Mouse (Mus musculus) macrophage (primary cell): ENCODE measurements around the gene Sez6l2. TPM values are rescaled to one million over a fixed set of nuclear protein-coding genes. Genes with fewer than 3 reads are reported as not detected.
"Not testable (repeated sequence)": the region's sequence is repeated elsewhere in the genome, so short reads cannot be mapped to it uniquely, and the experiment has no call there.

Experiments used
- H3K27ac ChIP-seq: fragments of 350-480 bp; formaldehyde crosslinking; 2 replicates; pipeline ENCODE4 v1.9.0; 2021
- H3K36me3 ChIP-seq: fragments of 350-480 bp; formaldehyde crosslinking; 2 replicates; pipeline ENCODE4 v1.9.0; 2021; ENCODE audit errors: inconsistent target
- H3K4me3 ChIP-seq: fragments of 350-480 bp; formaldehyde crosslinking; 2 replicates; pipeline ENCODE4 v1.9.0; 2021; ENCODE audit errors: inconsistent target
- H3K79me2 ChIP-seq: fragments of 350-480 bp; formaldehyde crosslinking; 2 replicates; pipeline ENCODE4 v1.9.0; 2021; ENCODE audit errors: inconsistent target
- WGBS: methylation state at CpG from one replicate; pipeline ENCODE4 v1.1.7; 2026; ENCODE audit warnings: inconsistent platforms; ENCODE audit not compliant: missing documents; 5-methylcytosine and 5-hydroxymethylcytosine counted together
- polyA plus RNA-seq: library from polyadenylated mRNA; stranded (reverse); fragments of 250-400 nt; gene quantifications from 3 replicates; pipeline ENCODE4 v1.2.4, GENCODE M21; 2018; ENCODE audit warnings: inconsistent platforms
- total RNA-seq, 78 experiments: library from RNA; depleted of rRNA; stranded (reverse); fragments of 250-400 nt; gene quantifications; 1 replicate in 9 of 78; 2 replicates in 24 of 78; 3 replicates in 43 of 78; 4 replicates in 2 of 78; pipeline ENCODE4 v1.2.4; 2018; ENCODE audit warnings: inconsistent platforms in 56 of 78

The Sez6l2 gene
- total RNA-seq (2018; cell fraction: chromatin; rRNA removed), result 10 to 100 TPM in 2 of 26 experiments, 1 to 10 TPM in 21, under 1 TPM in 3; 0.54 to 10.9 (median 5.9) TPM
- total RNA-seq (2018; cell fraction: cytosol; rRNA removed), result 1 to 10 TPM in 18 of 26 experiments, under 1 TPM in 8; 0.61 to 2.9 (median 1.2) TPM
- total RNA-seq (2018; cell fraction: nucleus; rRNA removed), result 1 to 10 TPM in 24 of 26 experiments, under 1 TPM in 2; 0.82 to 9.0 (median 4.5) TPM
- 0.33 to 1.4 TPM (median 1.1 TPM) in 3 replicates for polyA plus RNA-seq

- Histone ChIP-seq H3K79me2 (no peaks in the 10 kb centered on the region), H3K27ac (no peak within 1 kb of the TSS), H3K36me3 (peaks cover 4% of the 10 kb centered on the region), H3K4me3 (no peak within 1 kb of the TSS)
- 2% methylated on average over 42 of the region's 42 CpGs for WGBS
Observed at GRCm38 (mm10) chr7:126949793-126950646, at the start of gene Sez6l2. Sez6l2 (plus strand) TSS chr7:126950563.

GRCm38 (mm10) chr7:126905590-126905989, 44.8 kb upstream of the Sez6l2 start:
- no peak overlapping the region for H3K27ac ChIP-seq
- no peaks in the 10 kb centered on the region for H3K36me3 ChIP-seq
- no peak overlapping the region for H3K4me3 ChIP-seq
- no peaks in the 10 kb centered on the region for H3K79me2 ChIP-seq
- 46% methylated on average over 3 of the region's 3 CpGs for WGBS

GRCm38 (mm10) chr7:126914844-126915243, 35.5 kb upstream of the Sez6l2 start:
- H3K36me3 ChIP-seq, result no peaks in the 10 kb centered on the region
- H3K79me2 ChIP-seq, result no peaks in the 10 kb centered on the region
- H3K27ac ChIP-seq, result no peak overlapping the region
- WGBS, result 92% methylated on average over 3 of the region's 3 CpGs
- H3K4me3 ChIP-seq, result no peak overlapping the region

- not testable (repeated sequence) for H3K36me3 ChIP-seq, H3K4me3 ChIP-seq, H3K79me2 ChIP-seq, H3K27ac ChIP-seq
- WGBS, result 66% methylated on average over 4 of the region's 4 CpGs
Observed at GRCm38 (mm10) chr7:126918356-126918755, 32.0 kb upstream of the Sez6l2 start.

- H3K79me2 ChIP-seq, result no peaks in the 10 kb centered on the region
- 95% methylated on average over 4 of the region's 4 CpGs for WGBS
- H3K36me3 ChIP-seq, result no peaks in the 10 kb centered on the region
- no peak overlapping the region for H3K27ac ChIP-seq
- H3K4me3 ChIP-seq, result no peak overlapping the region
Observed at GRCm38 (mm10) chr7:126919973-126920372, 30.4 kb upstream of the Sez6l2 start.

- 91% methylated on average over 2 of the region's 2 CpGs for WGBS
- Histone ChIP-seq H3K4me3 (no peak overlapping the region), H3K79me2 (no peaks in the 10 kb centered on the region), H3K27ac (no peak overlapping the region), H3K36me3 (no peaks in the 10 kb centered on the region)
Observed at GRCm38 (mm10) chr7:126921563-126921962, 28.8 kb upstream of the Sez6l2 start.

- no peaks in the 10 kb centered on the region for H3K79me2 ChIP-seq
- no peaks in the 10 kb centered on the region for H3K36me3 ChIP-seq
- H3K27ac ChIP-seq, result no peak within 1 kb of the TSS
- H3K4me3 ChIP-seq, result no peak within 1 kb of the TSS
- 77% methylated on average over 5 of the region's 5 CpGs for WGBS
Observed at GRCm38 (mm10) chr7:126922624-126923060, 27.7 kb upstream of the Sez6l2 start, which contains the start of gene Tmem219. Tmem219 (minus strand) TSS chr7:126922917.

- H3K79me2 ChIP-seq, result peaks cover under 1% of the 10 kb centered on the region; the same call in 1 of the 2 replicates
- no peak overlapping the region for H3K4me3 ChIP-seq
- H3K27ac ChIP-seq, result no peak overlapping the region
- WGBS, result 91% methylated on average over 5 of the region's 5 CpGs
- H3K36me3 ChIP-seq, result no peaks in the 10 kb centered on the region
Observed at GRCm38 (mm10) chr7:126923999-126924398, 26.4 kb upstream of the Sez6l2 start.

GRCm38 (mm10) chr7:126926299-126926698, 24.1 kb upstream of the Sez6l2 start:
- 81% methylated on average over 3 of the region's 3 CpGs for WGBS
- Histone ChIP-seq H3K36me3 (peaks cover 7% of the 10 kb centered on the region), H3K4me3 (no peak overlapping the region), H3K27ac (no peak overlapping the region), H3K79me2 (peaks cover 11% of the 10 kb centered on the region; the same call in 1 of the 2 replicates)

- H3K27ac ChIP-seq, result peak within 1 kb of the TSS; percentile 27
- H3K4me3 ChIP-seq, result peak within 1 kb of the TSS; percentile 68
- peaks cover 28% of the 10 kb centered on the region for H3K36me3 ChIP-seq
- 2% methylated on average over 54 of the region's 56 CpGs for WGBS
- H3K79me2 ChIP-seq, result peaks cover 11% of the 10 kb centered on the region; the same call in 1 of the 2 replicates
Observed at GRCm38 (mm10) chr7:126928384-126929037, 21.9 kb upstream of the Sez6l2 start, which contains the start of gene Kctd13. Kctd13 (plus strand) TSS chr7:126928879.

- Histone ChIP-seq H3K4me3 (peak overlapping the region; percentile 68), H3K79me2 (peaks cover 11% of the 10 kb centered on the region; the same call in 1 of the 2 replicates), H3K36me3 (peaks cover 28% of the 10 kb centered on the region), H3K27ac (0 out of 2 replicates have a peak overlapping the region, but pooled peaks have one; percentile 10)
- 0% methylated on average over 26 of the region's 27 CpGs for WGBS
Observed at GRCm38 (mm10) chr7:126929046-126929445, 21.3 kb upstream of the Sez6l2 start.

GRCm38 (mm10) chr7:126932652-126933051, 17.7 kb upstream of the Sez6l2 start:
- no peak overlapping the region for H3K4me3 ChIP-seq

GRCm38 (mm10) chr7:126941171-126941570, 9.2 kb upstream of the Sez6l2 start:
- peaks cover 22% of the 10 kb centered on the region for H3K36me3 ChIP-seq
- no peaks in the 10 kb centered on the region for H3K79me2 ChIP-seq
- H3K4me3 ChIP-seq, result no peak overlapping the region
- 56% methylated on average over 6 of the region's 6 CpGs for WGBS
- peak overlapping the region; percentile 89 for H3K27ac ChIP-seq

More at GRCm38 (mm10) chr7:126932652-126933051, 17.7 kb upstream of the Sez6l2 start:
- WGBS, result 96% methylated on average over 2 of the region's 2 CpGs
- peaks cover 11% of the 10 kb centered on the region; the same call in 1 of the 2 replicates for H3K79me2 ChIP-seq
- peaks cover 28% of the 10 kb centered on the region for H3K36me3 ChIP-seq
- H3K27ac ChIP-seq, result no peak overlapping the region

- 82% methylated on average over 5 of the region's 5 CpGs for WGBS
- peaks cover 22% of the 10 kb centered on the region for H3K36me3 ChIP-seq
- no peaks in the 10 kb centered on the region for H3K79me2 ChIP-seq
- H3K4me3 ChIP-seq, result no peak overlapping the region
- H3K27ac ChIP-seq, result 0 out of 2 replicates have a peak overlapping the region, but pooled peaks have one; percentile 2
Observed at GRCm38 (mm10) chr7:126941801-126942200, 8.6 kb upstream of the Sez6l2 start.
